Mouse (Mus musculus) heart, adult 2 months (tissue): ENCODE measurements at regions not wholly inside any gene's neighbourhood (a gene's known extent, or its start where the extent isn't known, plus 50 kb on each side); places are given as distances from the start of the nearest gene placed in this dataset.

Experiments used
- CTCF ChIP-seq: fragments of 200-600 bp; IDR thresholded peaks from 2 replicates; pipeline ENCODE4 v1.8.1; 2022; ENCODE audit warnings: antibody characterized with exemption, mild to moderate bottlenecking, moderate library complexity
- EP300 ChIP-seq: fragments of 200-500 bp; IDR thresholded peaks from 2 replicates; pipeline ENCODE4 v1.6.1; 2011; ENCODE audit warnings: low read depth, low read length, control low read depth; ENCODE audit not compliant: insufficient read depth
- POLR2A ChIP-seq: fragments of 200-500 bp; IDR thresholded peaks from 2 replicates; pipeline ENCODE4 v1.6.1; 2011; ENCODE audit warnings: mild to moderate bottlenecking, low read depth, low read length, control low read depth; ENCODE audit not compliant: insufficient read depth

DNA sequence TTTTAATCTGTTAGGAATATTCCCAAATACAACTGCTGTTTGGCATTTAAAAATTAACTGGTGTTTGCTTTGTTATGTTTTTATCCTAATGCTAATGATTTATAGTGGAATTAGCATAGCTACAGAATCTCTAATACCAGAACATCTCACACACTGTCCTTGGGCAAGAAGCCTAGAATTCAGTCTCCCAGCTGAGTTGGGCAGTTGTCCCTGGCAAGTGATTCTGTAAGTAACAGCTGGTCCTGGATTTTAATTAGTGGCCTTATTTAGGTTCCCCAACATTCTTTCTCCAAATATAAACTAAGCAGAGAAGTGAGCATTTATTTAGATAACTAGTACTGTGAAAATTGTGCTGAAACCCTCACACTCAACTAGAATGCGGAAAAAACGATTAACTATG is 611.1 kb upstream of the Kcnd2 start:
- no peak for TF ChIP-seq EP300
- TF ChIP-seq CTCF: no peak
- TF ChIP-seq POLR2A: no peak
